28 mouse cellular contexts compared by ENCODE assay signal in the genomic region with DNA sequence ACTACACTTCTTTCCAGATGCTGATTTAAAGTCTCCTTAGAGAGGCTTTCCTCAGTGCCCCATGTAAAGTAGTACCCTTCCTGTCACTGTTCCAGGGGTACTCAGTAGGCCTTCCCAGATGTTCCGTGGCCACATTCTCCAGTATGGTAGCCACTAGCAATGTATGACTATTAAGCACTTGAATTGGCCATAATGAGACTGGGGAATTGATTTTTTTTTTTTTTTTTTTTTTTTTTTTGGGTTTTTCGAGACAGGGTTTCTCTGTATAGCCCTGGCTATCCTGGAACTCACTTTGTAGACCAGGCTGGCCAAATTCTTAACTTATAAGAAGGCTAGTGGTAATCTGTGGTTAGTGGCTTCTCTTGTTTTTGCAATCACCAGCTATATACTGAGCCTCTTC. TPM values are rescaled to one million over a fixed set of nuclear protein-coding genes. Genes with fewer than 3 reads are reported as not detected.
A peak's percentile ranks its signal among the peaks of the same experiment; 100 is the strongest.
DNase-seq lines count a peak whose midpoint lies in the region; ATAC-seq and TF ChIP-seq lines count a peak whose summit lies in the region.
"Had no signal": no experiment of that assay in that cellular context is flagged by ENCODE, and none has a peak within 500 bp of the region (broad histone marks: within the 10 kb centered on the region; RNA-seq: fewer than 3 reads in every experiment).

No protein-coding gene starts in this region.

- TF ChIP-seq CTCF in heart, postnatal 0 days (IDR thresholded peaks at IDR 0.05; ENCODE audit: low read depth), result no peak
- no peak for TF ChIP-seq CTCF in liver, postnatal 0 days (IDR thresholded peaks at IDR 0.05; ENCODE audit: low read depth)

- peak overlapping the region; percentile 81 for H3K27ac ChIP-seq in heart, embryonic 10.5 days
- H3K27ac ChIP-seq in heart, postnatal 0 days (ENCODE audit: low read depth), result peak overlapping the region; percentile 87
- H3K27ac ChIP-seq in intestine, embryonic 16.5 days (ENCODE audit: low read length), result peak overlapping the region; percentile 74
- H3K27ac ChIP-seq in liver, postnatal 0 days (ENCODE audit: low read depth), result no peak overlapping the region
- H3K27ac ChIP-seq: forebrain, embryonic 10.5 days; gastrocnemius, adult 2 months; kidney, postnatal 0 days; limb, embryonic 15.5 days; midbrain, embryonic 15.5 days; neural tube, embryonic 15.5 days had no signal

- H3K9me3 ChIP-seq in heart, embryonic 10.5 days, result no peaks in the 10 kb centered on the region
- no peaks in the 10 kb centered on the region for H3K9me3 ChIP-seq in heart, postnatal 0 days (replicated peaks; ENCODE audit: control insufficient read depth, low read length)
- no peaks in the 10 kb centered on the region for H3K9me3 ChIP-seq in intestine, embryonic 16.5 days (ENCODE audit: control insufficient read depth, low read length)
- no peaks in the 10 kb centered on the region for H3K9me3 ChIP-seq in liver, postnatal 0 days (ENCODE audit: low read length)
- H3K9me3 ChIP-seq: forebrain, embryonic 10.5 days; limb, embryonic 15.5 days; midbrain, embryonic 15.5 days; neural tube, embryonic 15.5 days had no signal

- no peaks in the 10 kb centered on the region for H3K27me3 ChIP-seq in heart, embryonic 10.5 days (ENCODE audit: insufficient read depth, poor library complexity, severe bottlenecking)
- no peaks in the 10 kb centered on the region for H3K27me3 ChIP-seq in heart, postnatal 0 days (ENCODE audit: control insufficient read depth, insufficient read depth, low read length)
- no peaks in the 10 kb centered on the region for H3K27me3 ChIP-seq in intestine, embryonic 16.5 days (replicated peaks; ENCODE audit: control insufficient read depth, insufficient read depth, low read length)
- no peaks in the 10 kb centered on the region for H3K27me3 ChIP-seq in liver, postnatal 0 days (ENCODE audit: insufficient read depth, low read length)
- H3K27me3 ChIP-seq: limb, embryonic 15.5 days; midbrain, embryonic 15.5 days; neural tube, embryonic 15.5 days had no signal

- H3K4me3 ChIP-seq in heart, embryonic 10.5 days, result no peak overlapping the region
- no peak overlapping the region for H3K4me3 ChIP-seq in heart, postnatal 0 days (ENCODE audit: low read depth, low read length)
- H3K4me3 ChIP-seq in intestine, embryonic 16.5 days (ENCODE audit: low read length), result no peak overlapping the region
- H3K4me3 ChIP-seq in liver, postnatal 0 days (ENCODE audit: low read depth, low read length), result no peak overlapping the region
- H3K4me3 ChIP-seq: forebrain, embryonic 10.5 days; gastrocnemius, adult 2 months; limb, embryonic 15.5 days; midbrain, embryonic 15.5 days; neural tube, embryonic 15.5 days had no signal

- peak overlapping the region; percentile 29; the same call in 1 of the 2 replicates for H3K9ac ChIP-seq in heart, postnatal 0 days (replicated peaks; ENCODE audit: low read depth, low read length)
- 0 out of 2 replicates have a peak overlapping the region, but pooled peaks have one; percentile 7 for H3K9ac ChIP-seq in intestine, embryonic 16.5 days (ENCODE audit: low read depth, low read length)
- no peak overlapping the region for H3K9ac ChIP-seq in liver, postnatal 0 days (replicated peaks)
- H3K9ac ChIP-seq: limb, embryonic 15.5 days; midbrain, embryonic 15.5 days; neural tube, embryonic 15.5 days had no signal

- peaks cover 29% of the 10 kb centered on the region for H3K36me3 ChIP-seq in heart, embryonic 10.5 days
- peaks cover 12% of the 10 kb centered on the region; the same call in 1 of the 2 replicates for H3K36me3 ChIP-seq in heart, postnatal 0 days (replicated peaks; ENCODE audit: control insufficient read depth, insufficient read depth, low read length)
- H3K36me3 ChIP-seq in intestine, embryonic 16.5 days (ENCODE audit: control insufficient read depth, insufficient read depth, low read length), result 0 out of 2 replicates have a peak, but pooled peaks cover 3% of the 10 kb centered on the region
- peaks cover 37% of the 10 kb centered on the region for H3K36me3 ChIP-seq in liver, postnatal 0 days (replicated peaks; ENCODE audit: insufficient read depth, low read length)

- 88% methylated on average over 2 of the region's 2 CpGs for WGBS in heart, embryonic 10.5 days
- WGBS in heart, postnatal 0 days, result 62% methylated on average over 2 of the region's 2 CpGs
- 86% methylated on average over 2 of the region's 2 CpGs for WGBS in intestine, embryonic 16.5 days
- 67% methylated on average over 2 of the region's 2 CpGs for WGBS in liver, postnatal 0 days (ENCODE audit: insufficient replicate concordance)

- ATAC-seq in heart, postnatal 0 days (ENCODE audit: insufficient read depth, low read depth), result no peak
- ATAC-seq in intestine, embryonic 16.5 days, result no peak
- ATAC-seq in liver, postnatal 0 days, result no peak
- ATAC-seq: hindbrain, embryonic 16.5 days; midbrain, embryonic 15.5 days had no signal

- H3K4me1 ChIP-seq in heart, embryonic 10.5 days, result peaks cover 51% of the 10 kb centered on the region
- peaks cover 30% of the 10 kb centered on the region for H3K4me1 ChIP-seq in heart, postnatal 0 days (ENCODE audit: control insufficient read depth, insufficient read depth)
- peaks cover 11% of the 10 kb centered on the region for H3K4me1 ChIP-seq in intestine, embryonic 16.5 days (ENCODE audit: control insufficient read depth, insufficient read depth, low read length)
- H3K4me1 ChIP-seq in liver, postnatal 0 days (ENCODE audit: insufficient read depth), result peaks cover 14% of the 10 kb centered on the region

- H3K4me2 ChIP-seq in heart, postnatal 0 days (ENCODE audit: low read depth, low read length), result no peak overlapping the region
- H3K4me2 ChIP-seq in intestine, embryonic 16.5 days (ENCODE audit: low read depth, low read length), result no peak overlapping the region
- peak overlapping the region; percentile 44 for H3K4me2 ChIP-seq in liver, postnatal 0 days (ENCODE audit: low read depth, low read length)
- H3K4me2 ChIP-seq: limb, embryonic 15.5 days; midbrain, embryonic 15.5 days; neural tube, embryonic 15.5 days had no signal

- DNase-seq in heart, embryonic 10.5 days (ENCODE audit: low spot score), result no peak
- DNase-seq in heart, adult 9 months (ENCODE audit: low spot score in 2 of 2), result no peak
- no peak for DNase-seq in heart, postnatal 0 days (ENCODE audit: low spot score)
- no peak for DNase-seq in heart, postnatal 4 days
- peak; percentile 6 for DNase-seq in liver, postnatal 0 days
- no peak for DNase-seq in retina, postnatal 1 day
- no peak for DNase-seq in layer of hippocampus, adult 8-10 months (ENCODE audit: low spot score in 2 of 2)
- DNase-seq: adrenal gland, postnatal 36 days; cerebellum, adult 11-12 months; cerebellum, postnatal 25 days; embryo, embryonic 11 days; gastrocnemius, adult 2 months; kidney, adult 18-20 months; right cerebral cortex, postnatal 14 days; thymus, adult 2 months had no signal

- no peak for TF ChIP-seq EP300 in heart, postnatal 0 days (IDR thresholded peaks at IDR 0.05; ENCODE audit: low read depth)
- no peak for TF ChIP-seq EP300 in liver, postnatal 0 days (IDR thresholded peaks at IDR 0.05; ENCODE audit: low read depth)

RNA-seq across cellular contexts. Expression of gene Gm21987, which starts 3.0 kb away (rescaled TPM):
- polyA plus RNA-seq in heart, embryonic 10.5 days (2016; fragmentation: Nextera tagmentation; extraction: Ambion mirVana), result 1.3 and 4.6 TPM in 2 replicates
- not detected in 2 replicates for total RNA-seq in heart, postnatal 0 days (2014; rRNA removed; ENCODE audit: low replicate concordance)
- 5.1 and 6.2 TPM in 2 replicates for polyA plus RNA-seq in heart, postnatal 0 days (2015; fragmentation: Nextera tagmentation; extraction: Ambion mirVana)
- total RNA-seq in heart, postnatal 4 days (2021), result 1 to 10 TPM; 1.1 to 1.6 TPM
- 0.54 and 1.6 TPM in 2 replicates for polyA plus RNA-seq in intestine, embryonic 16.5 days (2015; fragmentation: Nextera tagmentation; extraction: Ambion mirVana)
- polyA plus RNA-seq in liver, postnatal 0 days (2015; fragmentation: Nextera tagmentation; extraction: Ambion mirVana), result not detected in 2 replicates
- total RNA-seq in layer of hippocampus, adult 8-10 months (2022), result 1 to 10 TPM in 2 of 4 experiments, not detected in 2; 1.1 to 4.7 TPM
- total RNA-seq: gastrocnemius, adult 2 months; granulocyte monocyte progenitor cell, adult 5-6 weeks; left cerebral cortex, postnatal 36 days; megakaryocyte-erythroid progenitor cell, adult 5-6 weeks had no signal
- polyA plus RNA-seq: embryonic facial prominence, embryonic 14.5 days; forebrain, embryonic 10.5 days; hindbrain, embryonic 16.5 days; kidney, postnatal 0 days; midbrain, embryonic 15.5 days; neural tube, embryonic 15.5 days; spleen, adult 2 months; stomach, embryonic 14.5 days; thymus, adult 2 months had no signal

RNA-seq across cellular contexts. Expression of gene Cox17, which starts 3.1 kb away (rescaled TPM):
- 287 and 339 TPM in 2 replicates for polyA plus RNA-seq in heart, embryonic 10.5 days (2016; fragmentation: Nextera tagmentation; extraction: Ambion mirVana)
- 84.7 and 177 TPM in 2 replicates for total RNA-seq in heart, postnatal 0 days (2014; rRNA removed; ENCODE audit: low replicate concordance)
- polyA plus RNA-seq in heart, postnatal 0 days (2015; fragmentation: Nextera tagmentation; extraction: Ambion mirVana), result 579 and 627 TPM in 2 replicates
- 100 to 1,000 TPM; 203 to 222 TPM for total RNA-seq in heart, postnatal 4 days (2021)
- polyA plus RNA-seq in intestine, embryonic 16.5 days (2015; fragmentation: Nextera tagmentation; extraction: Ambion mirVana), result 223 and 249 TPM in 2 replicates
- 274 and 276 TPM in 2 replicates for polyA plus RNA-seq in liver, postnatal 0 days (2015; fragmentation: Nextera tagmentation; extraction: Ambion mirVana)
- 100 to 1,000 TPM in 2 of 4 experiments, 10 to 100 TPM in 2; 88.2 to 142 (median 116) TPM for total RNA-seq in layer of hippocampus, adult 8-10 months (2022)

RNA-seq across cellular contexts. Expression of gene Maats1, which starts 7.9 kb away (rescaled TPM):
- polyA plus RNA-seq in heart, embryonic 10.5 days (2016; fragmentation: Nextera tagmentation; extraction: Ambion mirVana), result 0.06 and 0.12 TPM in 2 replicates
- total RNA-seq in heart, postnatal 0 days (2014; rRNA removed; ENCODE audit: low replicate concordance), result not detected in 2 replicates
- 0.10 and 0.15 TPM in 2 replicates for polyA plus RNA-seq in heart, postnatal 0 days (2015; fragmentation: Nextera tagmentation; extraction: Ambion mirVana)
- total RNA-seq in heart, postnatal 4 days (2021), result under 1 TPM in 1 of 2 experiments, not detected in 1; 0.09 TPM
- polyA plus RNA-seq in intestine, embryonic 16.5 days (2015; fragmentation: Nextera tagmentation; extraction: Ambion mirVana), result 0.18 and 0.31 TPM in 2 replicates
- polyA plus RNA-seq in liver, postnatal 0 days (2015; fragmentation: Nextera tagmentation; extraction: Ambion mirVana), result 0.04 TPM in 1 of 2 replicates, not detected in the other
- 1 to 10 TPM; 1.3 to 2.0 (median 1.6) TPM for total RNA-seq in layer of hippocampus, adult 8-10 months (2022)
- total RNA-seq: gastrocnemius, adult 2 months; granulocyte monocyte progenitor cell, adult 5-6 weeks had no signal
- polyA plus RNA-seq: limb, embryonic 15.5 days; stomach, embryonic 14.5 days had no signal

RNA-seq across cellular contexts. Expression of gene Popdc2, which starts 12.1 kb away (rescaled TPM):
- 230 and 378 TPM in 2 replicates for polyA plus RNA-seq in heart, embryonic 10.5 days (2016; fragmentation: Nextera tagmentation; extraction: Ambion mirVana)
- 982 and 1,104 TPM in 2 replicates for total RNA-seq in heart, postnatal 0 days (2014; rRNA removed; ENCODE audit: low replicate concordance)
- polyA plus RNA-seq in heart, postnatal 0 days (2015; fragmentation: Nextera tagmentation; extraction: Ambion mirVana), result 564 and 675 TPM in 2 replicates
- total RNA-seq in heart, postnatal 4 days (2021), result 100 to 1,000 TPM; 764 to 831 TPM
- 15.0 and 20.2 TPM in 2 replicates for polyA plus RNA-seq in intestine, embryonic 16.5 days (2015; fragmentation: Nextera tagmentation; extraction: Ambion mirVana)
- polyA plus RNA-seq in liver, postnatal 0 days (2015; fragmentation: Nextera tagmentation; extraction: Ambion mirVana), result 10.8 and 12.6 TPM in 2 replicates
- 1 to 10 TPM in 1 of 4 experiments, under 1 TPM in 3; 0.31 to 1.3 (median 0.49) TPM for total RNA-seq in layer of hippocampus, adult 8-10 months (2022)
- total RNA-seq: granulocyte monocyte progenitor cell, adult 5-6 weeks had no signal

RNA-seq across cellular contexts. Expression of gene Nr1i2, which starts 55.3 kb away (rescaled TPM):
- 0.08 TPM in 1 of 2 replicates, not detected in the other for polyA plus RNA-seq in heart, embryonic 10.5 days (2016; fragmentation: Nextera tagmentation; extraction: Ambion mirVana)
- not detected in 2 replicates for total RNA-seq in heart, postnatal 0 days (2014; rRNA removed; ENCODE audit: low replicate concordance)
- not detected in 2 replicates for polyA plus RNA-seq in heart, postnatal 0 days (2015; fragmentation: Nextera tagmentation; extraction: Ambion mirVana)
- total RNA-seq in heart, postnatal 4 days (2021), result not detected
- 17.4 and 17.9 TPM in 2 replicates for polyA plus RNA-seq in intestine, embryonic 16.5 days (2015; fragmentation: Nextera tagmentation; extraction: Ambion mirVana)
- polyA plus RNA-seq in liver, postnatal 0 days (2015; fragmentation: Nextera tagmentation; extraction: Ambion mirVana), result 13.8 and 14.6 TPM in 2 replicates
- total RNA-seq in layer of hippocampus, adult 8-10 months (2022), result not detected
- total RNA-seq: adrenal gland, postnatal 36 days; gastrocnemius, adult 2 months; granulocyte monocyte progenitor cell, adult 5-6 weeks; left cerebral cortex, postnatal 36 days; megakaryocyte-erythroid progenitor cell, adult 5-6 weeks had no signal
- polyA plus RNA-seq: embryonic facial prominence, embryonic 14.5 days; forebrain, embryonic 10.5 days; hindbrain, embryonic 16.5 days; limb, embryonic 15.5 days; neural tube, embryonic 15.5 days; spleen, adult 2 months had no signal
